Mouse (Mus musculus) heart, embryonic 16.5 days (tissue): ENCODE results near the gene Atp6v1c2. TPM values are rescaled to one million over a fixed set of nuclear protein-coding genes. Genes with fewer than 3 reads are reported as not detected.
A peak's percentile ranks its signal among the peaks of the same experiment; 100 is the strongest.

Experiments
- ATAC-seq: fragments of 200-750 bp; cut with Nextera tagmentation; replicated peaks from 2 replicates; pipeline ENCODE4 v1.8.0; 2017; ENCODE audit warnings: moderate number of reproducible peaks; ENCODE audit not compliant: insufficient read depth, low FRiP score; ENCODE audit errors: extremely low read depth
- H3K27ac ChIP-seq: fragments of 300-500 bp; sonication (generic); 2 replicates; pipeline ENCODE4 v1.5.1; 2014; ENCODE audit warnings: mild to moderate bottlenecking, low read length, control low read depth, moderate library complexity
- H3K27me3 ChIP-seq: fragments of 300-500 bp; sonication (generic); 2 replicates; pipeline ENCODE4 v1.6.1; 2014; ENCODE audit warnings: low read length, mixed read lengths; ENCODE audit not compliant: control insufficient read depth, insufficient read depth
- H3K36me3 ChIP-seq: fragments of 300-500 bp; sonication (generic); 2 replicates; pipeline ENCODE4 v1.6.1; 2014; ENCODE audit not compliant: control insufficient read depth, insufficient read depth
- H3K4me1 ChIP-seq: fragments of 300-500 bp; sonication (generic); 2 replicates; pipeline ENCODE4 v1.6.1; 2014; ENCODE audit warnings: low read length, mixed read lengths; ENCODE audit not compliant: control insufficient read depth, insufficient read depth
- H3K4me2 ChIP-seq: fragments of 300-500 bp; sonication (generic); 2 replicates; pipeline ENCODE4 v1.6.1; 2014; ENCODE audit warnings: low read depth, mild to moderate bottlenecking, control low read depth, low read length
- H3K4me3 ChIP-seq: fragments of 300-500 bp; sonication (generic); 2 replicates; pipeline ENCODE4 v1.5.1; 2014; ENCODE audit warnings: mild to moderate bottlenecking, control low read depth, low read length
- H3K9ac ChIP-seq: fragments of 300-500 bp; sonication (generic); 2 replicates; pipeline ENCODE4 v1.6.1; 2014; ENCODE audit warnings: low read length, control low read depth
- H3K9me3 ChIP-seq: fragments of 300-500 bp; sonication (generic); replicated peaks from 2 replicates; pipeline ENCODE4 v1.6.1; 2016; ENCODE audit warnings: low read length; ENCODE audit not compliant: control insufficient read depth
- WGBS: fragments of 180-500 bp; shearing (Covaris S2); extraction: QIAGEN DNeasy Blood & Tissue Kit; methylation state at CpG from one replicate; pipeline ENCODE4 v1.1.7; 2014; 5-methylcytosine and 5-hydroxymethylcytosine counted together
- polyA plus RNA-seq: library from polyadenylated mRNA; unstranded; fragments of >200 nt; fragmentation: Nextera tagmentation; extraction: Ambion mirVana; gene quantifications from 2 replicates; pipeline ENCODE4 v1.2.1, GENCODE M21; 2015

Atp6v1c2 gene
- polyA plus RNA-seq, 1 experiment from 2014 or later = 0.46 TPM

DNA sequence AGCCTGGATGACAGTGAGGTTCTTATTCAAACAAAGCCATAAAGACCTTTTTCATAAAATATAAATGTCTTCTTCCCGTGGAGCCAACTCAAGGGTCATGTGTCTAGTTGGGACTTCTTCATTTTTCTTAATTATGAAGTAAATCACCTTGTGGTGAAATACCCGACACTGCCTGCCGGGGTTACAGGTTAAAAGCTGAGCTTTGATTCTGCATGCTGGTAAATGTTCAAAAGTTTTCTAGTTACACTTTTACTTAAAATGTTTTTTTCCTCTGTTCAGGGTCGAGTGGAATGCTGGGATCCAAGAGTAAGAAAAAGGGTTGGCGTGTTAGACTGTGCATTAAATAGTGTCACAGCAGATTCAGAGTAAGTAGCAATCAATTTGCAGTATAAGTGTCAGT, 33.2 kb upstream of the Atp6v1c2 start:
- H3K4me2 ChIP-seq = no peak overlapping the region
- 90% methylated on average over 5 of the region's 5 CpGs for WGBS
- no peaks in the 10 kb centered on the region for H3K4me1 ChIP-seq
- ATAC-seq = no peak
- no peak overlapping the region for H3K9ac ChIP-seq
- no peaks in the 10 kb centered on the region for H3K9me3 ChIP-seq
- H3K4me3 ChIP-seq = no peak overlapping the region
- H3K27ac ChIP-seq = no peak overlapping the region
- peaks cover 53% of the 10 kb centered on the region for H3K36me3 ChIP-seq
- H3K27me3 ChIP-seq = no peaks in the 10 kb centered on the region

DNA sequence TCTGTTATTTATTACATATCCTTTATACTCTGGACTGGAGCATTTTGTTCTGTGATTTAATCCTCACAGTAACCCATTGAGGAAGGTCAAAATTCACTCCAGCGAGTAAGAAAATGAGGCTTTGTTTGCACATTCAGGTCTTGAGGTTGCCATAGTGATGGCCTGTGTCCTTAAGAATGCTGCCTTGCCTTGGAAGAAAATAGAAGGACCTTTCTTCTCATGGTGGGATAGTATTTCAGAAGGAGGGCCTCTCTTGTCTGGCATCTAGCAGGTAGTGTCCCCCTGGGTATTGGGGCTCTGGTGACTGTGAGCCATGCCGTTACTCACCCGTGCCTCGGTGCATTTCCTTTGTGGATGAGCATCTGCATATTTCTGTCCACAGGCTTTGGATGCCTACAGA, 31.5 kb upstream of the Atp6v1c2 start:
- no peak for ATAC-seq
- Histone ChIP-seq H3K4me3 (no peak overlapping the region), H3K4me2 (no peak overlapping the region), H3K27me3 (no peaks in the 10 kb centered on the region), H3K36me3 (peaks cover 58% of the 10 kb centered on the region), H3K4me1 (no peaks in the 10 kb centered on the region), H3K9ac (no peak overlapping the region), H3K27ac (no peak overlapping the region), H3K9me3 (no peaks in the 10 kb centered on the region)
- WGBS = 78% methylated on average over 4 of the region's 4 CpGs

DNA sequence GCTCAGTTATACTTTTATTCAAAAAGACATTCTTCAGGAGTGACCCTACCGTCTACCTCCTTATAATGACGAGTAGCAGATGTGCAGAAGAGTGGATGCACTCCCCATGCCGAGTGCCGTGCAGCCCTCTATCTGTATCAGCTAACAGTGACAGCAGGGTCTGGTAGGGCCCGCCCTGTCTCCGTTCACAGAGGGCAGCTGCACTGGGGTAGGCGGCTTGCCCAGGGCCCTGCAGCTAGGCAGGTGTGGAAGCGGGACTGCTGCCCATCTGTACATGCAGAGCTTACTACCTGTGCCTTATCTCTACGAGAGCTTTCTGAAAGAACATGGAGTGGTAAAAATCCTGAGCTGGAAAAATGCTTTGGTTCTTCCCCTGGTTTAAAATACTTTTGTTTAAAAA, 30.9 kb upstream of the Atp6v1c2 start:
- peaks cover 63% of the 10 kb centered on the region for H3K36me3 ChIP-seq
- ATAC-seq = no peak
- H3K27ac ChIP-seq = no peak overlapping the region

DNA sequence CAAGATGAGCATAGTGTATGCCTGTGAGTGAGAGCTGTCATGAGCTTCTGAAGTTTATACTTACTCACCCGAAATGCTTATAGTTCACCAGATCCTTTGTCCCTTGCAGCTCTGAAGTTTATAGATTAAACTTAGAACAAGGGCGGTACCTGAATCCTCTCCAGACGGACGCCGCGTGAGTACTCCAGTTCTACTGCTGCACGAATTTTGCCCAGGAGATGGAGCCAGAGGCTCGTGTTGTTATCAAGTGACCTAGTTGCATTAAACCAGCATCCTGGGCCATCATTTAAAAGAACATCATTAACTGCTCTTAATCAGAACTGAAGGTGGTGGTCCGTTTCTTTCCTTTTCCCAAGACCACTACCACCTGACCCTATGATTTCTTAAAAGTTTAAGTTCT, 29.8 kb upstream of the Atp6v1c2 start:
- H3K4me3 ChIP-seq = no peak overlapping the region
- H3K27ac ChIP-seq = no peak overlapping the region
- ATAC-seq = no peak
- no peaks in the 10 kb centered on the region for H3K27me3 ChIP-seq
- no peaks in the 10 kb centered on the region for H3K4me1 ChIP-seq
- WGBS = 79% methylated on average over 9 of the region's 9 CpGs
- no peaks in the 10 kb centered on the region for H3K9me3 ChIP-seq
- no peak overlapping the region for H3K4me2 ChIP-seq
- peaks cover 66% of the 10 kb centered on the region for H3K36me3 ChIP-seq
- H3K9ac ChIP-seq = no peak overlapping the region

More for the DNA sequence above, 30.9 kb upstream of the Atp6v1c2 start:
- Histone ChIP-seq H3K9ac (no peak overlapping the region), H3K4me3 (no peak overlapping the region), H3K27me3 (no peaks in the 10 kb centered on the region), H3K9me3 (no peaks in the 10 kb centered on the region), H3K4me1 (no peaks in the 10 kb centered on the region), H3K4me2 (no peak overlapping the region)
- WGBS = 70% methylated on average over 9 of the region's 9 CpGs

DNA sequence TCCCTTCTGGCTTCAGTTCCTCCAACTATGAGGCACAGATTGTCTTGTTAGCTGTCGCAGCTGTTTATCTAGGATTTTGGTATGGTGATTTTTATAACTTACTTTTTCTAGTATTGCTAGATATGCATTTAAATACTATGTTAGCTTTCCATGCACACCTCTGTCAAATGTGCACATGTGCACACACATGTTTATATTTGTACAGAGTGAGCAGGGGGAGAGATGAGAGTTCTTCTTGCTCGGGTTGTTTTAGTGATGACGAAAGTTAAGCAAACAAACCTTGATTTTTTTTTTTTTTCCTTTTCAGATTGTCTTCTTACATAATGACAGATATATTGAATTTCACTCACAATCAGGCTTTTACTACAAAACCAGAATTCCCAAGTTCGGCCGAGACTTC, 28.6 kb upstream of the Atp6v1c2 start:
- Histone ChIP-seq H3K4me3 (no peak overlapping the region), H3K27me3 (no peaks in the 10 kb centered on the region), H3K36me3 (peaks cover 63% of the 10 kb centered on the region), H3K4me2 (no peak overlapping the region), H3K9me3 (no peaks in the 10 kb centered on the region), H3K9ac (no peak overlapping the region), H3K27ac (no peak overlapping the region), H3K4me1 (no peaks in the 10 kb centered on the region)
- no peak for ATAC-seq
- 88% methylated on average over 5 of the region's 5 CpGs for WGBS

DNA sequence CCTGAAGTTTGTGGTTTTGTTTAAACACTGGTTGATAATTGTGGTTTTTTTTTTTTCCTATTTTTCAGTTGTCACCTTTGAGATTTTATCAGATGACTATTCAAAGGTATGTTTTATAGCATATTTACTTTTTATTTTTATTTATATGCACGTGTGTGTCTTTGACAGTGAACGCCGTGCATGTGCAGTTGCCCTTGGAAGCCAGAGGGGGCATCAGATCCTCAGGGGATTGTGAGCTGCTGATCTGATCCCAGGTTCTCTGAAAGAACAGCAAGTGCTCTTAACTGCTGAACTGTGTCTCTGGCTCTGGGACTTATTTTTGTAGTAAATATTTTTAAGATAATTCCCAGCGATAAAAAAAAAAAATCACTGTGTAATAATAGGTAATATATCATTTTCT, 27.7 kb upstream of the Atp6v1c2 start:
- H3K9ac ChIP-seq = no peak overlapping the region
- no peak overlapping the region for H3K4me3 ChIP-seq
- no peaks in the 10 kb centered on the region for H3K4me1 ChIP-seq
- peaks cover 57% of the 10 kb centered on the region for H3K36me3 ChIP-seq
- no peak for ATAC-seq
- no peak overlapping the region for H3K27ac ChIP-seq
- H3K4me2 ChIP-seq = no peak overlapping the region
- WGBS = 86% methylated on average over 4 of the region's 4 CpGs
- no peaks in the 10 kb centered on the region for H3K9me3 ChIP-seq
- no peaks in the 10 kb centered on the region for H3K27me3 ChIP-seq

DNA sequence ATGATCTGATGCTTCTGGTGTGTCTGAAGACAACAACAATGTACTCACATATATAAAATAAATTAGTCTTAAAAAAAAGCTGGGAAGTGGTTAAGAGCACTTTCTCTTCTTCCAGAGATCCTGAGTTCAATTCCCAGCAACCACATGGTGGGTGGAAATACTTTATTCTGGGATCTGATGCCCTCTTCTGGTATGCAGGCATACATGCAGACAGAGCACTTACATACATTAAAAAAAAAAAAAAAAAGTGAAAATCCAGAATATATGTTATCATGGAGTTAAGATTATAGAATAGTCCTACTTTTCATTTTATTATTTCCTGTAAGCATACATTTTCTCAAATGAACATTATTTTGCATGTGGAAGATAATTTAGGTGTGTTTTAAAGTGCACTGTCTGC, 20.9 kb upstream of the Atp6v1c2 start:
- peaks cover 11% of the 10 kb centered on the region for H3K4me1 ChIP-seq
- no peak overlapping the region for H3K27ac ChIP-seq
- no peak overlapping the region for H3K4me2 ChIP-seq
- ATAC-seq = no peak
- peaks cover 16% of the 10 kb centered on the region for H3K36me3 ChIP-seq
- no peaks in the 10 kb centered on the region for H3K27me3 ChIP-seq
- no peak overlapping the region for H3K4me3 ChIP-seq
- H3K9me3 ChIP-seq = no peaks in the 10 kb centered on the region
- H3K9ac ChIP-seq = no peak overlapping the region

DNA sequence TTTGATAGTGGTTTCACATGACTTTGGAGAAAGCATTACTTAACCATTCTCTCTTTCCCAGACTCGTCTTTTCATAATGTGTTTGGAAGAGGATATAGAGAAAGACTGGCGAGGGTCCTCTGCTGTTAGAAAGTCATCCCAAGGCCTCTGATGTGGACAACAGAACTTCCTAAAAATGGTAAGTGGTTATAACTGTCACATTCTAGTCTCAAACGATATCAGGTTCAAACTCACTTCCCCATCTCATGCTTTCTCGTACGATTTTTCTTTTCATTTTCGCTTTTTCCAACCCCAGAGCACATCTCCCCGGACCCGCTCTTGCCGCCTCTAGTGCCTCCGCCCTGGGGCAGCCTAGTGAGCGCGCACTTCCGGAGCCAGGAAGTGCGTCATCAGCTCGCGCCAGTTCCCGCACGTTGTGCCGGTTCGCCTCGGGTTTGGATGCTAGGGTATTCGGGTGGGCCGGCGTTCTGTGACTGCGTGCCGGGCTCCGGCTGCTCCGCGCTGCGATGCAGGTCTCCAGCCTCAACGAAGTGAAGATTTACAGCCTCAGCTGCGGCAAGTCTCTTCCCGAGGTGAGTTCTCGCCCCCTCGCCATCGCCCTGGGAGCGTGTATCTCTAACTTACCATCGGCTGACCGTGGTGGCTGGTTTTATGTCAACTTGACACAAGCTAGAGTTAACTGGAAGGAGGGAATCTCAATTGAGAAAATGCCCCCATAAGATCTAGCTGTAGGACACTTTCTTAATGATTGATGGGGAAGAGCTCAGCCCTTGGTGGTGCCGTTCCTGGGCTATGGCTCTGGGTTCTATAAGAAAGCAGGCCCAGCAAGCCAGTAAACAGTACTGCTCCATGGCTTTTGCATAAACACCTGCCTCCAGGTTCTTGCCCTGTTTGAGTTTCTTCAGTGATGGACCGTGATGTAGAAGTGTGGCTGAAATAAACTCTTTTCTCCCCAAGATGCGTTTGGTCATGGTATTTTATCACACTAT, 19.2 kb upstream of the Atp6v1c2 start, which contains the start of gene Nol10:
TSS of gene Nol10 (plus strand) at position 411 of the 989 bp plus-strand sequence.
- Histone ChIP-seq H3K36me3 (peaks cover 3% of the 10 kb centered on the region), H3K27me3 (no peaks in the 10 kb centered on the region), H3K9ac (peak within 1 kb of the TSS; percentile 85), H3K4me3 (peak within 1 kb of the TSS; percentile 93), H3K9me3 (no peaks in the 10 kb centered on the region), H3K4me2 (peak within 1 kb of the TSS; percentile 95), H3K27ac (peak within 1 kb of the TSS; percentile 54), H3K4me1 (peaks cover 11% of the 10 kb centered on the region)
- ATAC-seq = peak; percentile 94
- under 1% methylated on average over 42 of the region's 42 CpGs for WGBS

DNA sequence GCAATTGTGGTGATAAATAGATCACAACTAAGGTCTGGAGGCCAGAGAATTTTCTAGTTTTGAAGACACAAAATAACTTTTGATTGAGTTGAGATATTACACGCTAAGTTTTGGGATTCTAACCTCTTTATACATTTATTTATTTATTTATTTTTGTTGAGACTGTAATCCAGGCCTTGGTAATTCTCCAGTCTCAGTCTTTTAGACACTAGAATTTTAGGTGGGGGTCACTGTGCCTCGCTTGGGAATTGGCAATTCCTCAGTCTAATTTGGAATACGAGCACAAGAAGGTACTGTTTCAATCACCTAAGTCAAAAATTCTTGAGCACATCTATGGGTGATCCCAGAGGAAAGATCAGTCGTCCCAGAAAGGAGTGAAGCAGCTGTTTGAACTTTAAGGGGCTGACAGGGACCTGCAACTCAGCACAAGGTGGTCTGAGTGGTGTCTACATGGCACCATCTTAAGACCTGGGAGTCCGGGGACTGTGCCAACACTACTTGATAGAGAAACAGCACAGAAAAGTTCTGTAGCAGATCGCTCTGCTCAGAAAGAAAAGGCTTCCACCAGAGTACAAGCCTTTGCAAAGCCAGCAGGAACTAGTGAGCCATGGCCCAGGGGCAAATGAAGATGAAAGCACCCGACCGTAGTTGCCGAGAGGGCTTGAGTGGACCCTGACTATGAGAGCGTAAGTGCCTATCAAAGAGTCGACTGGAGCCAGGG, 18.3 kb upstream of the Atp6v1c2 start:
- peak overlapping the region; percentile 95 for H3K4me2 ChIP-seq
- 30% methylated on average over 11 of the region's 11 CpGs for WGBS

More for the DNA sequence above, 18.3 kb upstream of the Atp6v1c2 start:
- H3K27me3 ChIP-seq = no peaks in the 10 kb centered on the region
- H3K36me3 ChIP-seq = no peaks in the 10 kb centered on the region
- no peaks in the 10 kb centered on the region for H3K9me3 ChIP-seq
- peaks cover 11% of the 10 kb centered on the region for H3K4me1 ChIP-seq
- peak overlapping the region; percentile 85 for H3K9ac ChIP-seq
- peak; percentile 46 for ATAC-seq
- H3K4me3 ChIP-seq = peak overlapping the region; percentile 93
- peak overlapping the region; percentile 54 for H3K27ac ChIP-seq
